Mouse (Mus musculus): ENCODE data around the gene Marcksl1. TPM values are rescaled to one million over a fixed set of nuclear protein-coding genes. Genes with fewer than 3 reads are reported as not detected.

The Marcksl1 gene
- 2,082 and 2,101 TPM in 2 replicates for polyA plus RNA-seq (2016; fragmentation: Nextera tagmentation; extraction: Ambion mirVana)

DNA sequence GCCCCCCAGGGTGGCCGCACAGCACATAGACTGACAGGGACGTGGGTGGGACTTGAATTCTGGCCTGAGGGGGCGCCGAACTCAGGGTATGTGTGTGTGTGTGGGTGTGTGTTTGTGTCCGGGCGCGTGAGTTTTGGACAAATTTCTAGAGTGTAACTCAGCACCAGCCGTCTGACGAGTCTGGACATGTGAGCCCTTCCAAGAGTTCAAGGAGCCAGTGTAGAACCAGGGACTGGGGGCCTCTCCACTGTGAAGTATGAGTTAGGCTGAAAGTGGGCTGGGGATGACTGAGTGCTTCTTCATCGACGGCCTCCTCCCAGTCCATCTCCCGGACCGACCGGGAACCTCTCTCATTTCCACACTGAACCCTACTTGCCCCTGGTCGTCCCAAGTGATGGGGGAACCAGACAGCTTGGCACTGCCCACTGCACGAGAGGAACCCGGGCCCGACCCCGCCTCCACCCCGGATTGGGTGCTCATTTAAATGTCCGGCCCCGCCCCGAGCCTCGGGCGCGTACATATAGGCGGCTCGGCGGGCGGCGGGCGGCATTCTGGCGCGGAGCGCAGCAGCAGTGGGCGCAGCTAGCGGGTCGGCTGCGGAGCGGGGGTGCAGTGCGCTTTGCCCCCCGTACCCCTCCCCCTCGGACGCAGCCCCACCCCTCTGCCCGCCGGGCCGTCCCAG is at the start of gene Marcksl1:
Marcksl1 (plus strand) TSS at position 496 of the 682 bp plus-strand sequence.
- Histone ChIP-seq H3K27me3 (no peaks in the 10 kb centered on the region), H3K4me3 (peak within 1 kb of the TSS; percentile 94), H3K27ac (replicated peaks) (peak within 1 kb of the TSS; percentile 98), H3K9me3 (no peaks in the 10 kb centered on the region), H3K36me3 (peaks cover 33% of the 10 kb centered on the region), H3K9ac (replicated peaks) (peak within 1 kb of the TSS; percentile 100), H3K4me1 (peaks cover 60% of the 10 kb centered on the region), H3K4me2 (replicated peaks) (peak within 1 kb of the TSS; percentile 89)
- WGBS = 6% methylated on average over 37 of the region's 47 CpGs
- peak; percentile 85 for ATAC-seq (ENCODE audit: low FRiP score, low read depth)

DNA sequence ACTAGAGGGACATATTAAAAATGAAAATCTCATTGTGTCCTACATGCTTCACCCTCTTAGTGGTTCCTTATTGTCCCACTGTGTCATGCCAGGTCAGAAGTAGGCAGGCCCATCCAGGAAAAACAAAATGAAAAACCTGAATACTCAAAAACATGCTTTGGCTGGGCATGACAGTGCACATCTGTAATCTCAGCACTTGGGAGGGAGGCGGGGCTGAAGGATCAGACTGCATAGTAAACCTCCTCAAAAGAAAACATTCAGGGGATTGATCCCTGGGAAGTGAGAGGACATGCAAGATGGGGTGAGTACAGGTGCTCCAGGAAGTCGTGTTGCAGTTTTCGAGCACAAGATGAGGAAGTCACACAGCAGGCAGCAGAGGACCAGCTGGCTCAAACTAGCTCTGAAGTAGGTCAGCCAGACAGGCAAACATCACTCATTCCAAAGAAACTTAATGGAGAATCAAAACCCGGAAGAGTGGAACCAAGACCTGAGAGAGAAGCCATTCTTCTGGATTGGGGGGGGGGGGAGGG is 49.0 kb upstream of the Marcksl1 start:
- H3K9me3 ChIP-seq = no peaks in the 10 kb centered on the region
- H3K4me2 ChIP-seq (replicated peaks) = no peak overlapping the region
- H3K4me3 ChIP-seq = no peak overlapping the region
- no peak overlapping the region for H3K9ac ChIP-seq (replicated peaks)
- ATAC-seq (ENCODE audit: low FRiP score, low read depth) = no peak
- WGBS = 77% methylated on average over 4 of the region's 4 CpGs
- no peak overlapping the region for H3K27ac ChIP-seq (replicated peaks)
- no peaks in the 10 kb centered on the region for H3K27me3 ChIP-seq
- H3K4me1 ChIP-seq = peaks cover 11% of the 10 kb centered on the region
- peaks cover 54% of the 10 kb centered on the region for H3K36me3 ChIP-seq

DNA sequence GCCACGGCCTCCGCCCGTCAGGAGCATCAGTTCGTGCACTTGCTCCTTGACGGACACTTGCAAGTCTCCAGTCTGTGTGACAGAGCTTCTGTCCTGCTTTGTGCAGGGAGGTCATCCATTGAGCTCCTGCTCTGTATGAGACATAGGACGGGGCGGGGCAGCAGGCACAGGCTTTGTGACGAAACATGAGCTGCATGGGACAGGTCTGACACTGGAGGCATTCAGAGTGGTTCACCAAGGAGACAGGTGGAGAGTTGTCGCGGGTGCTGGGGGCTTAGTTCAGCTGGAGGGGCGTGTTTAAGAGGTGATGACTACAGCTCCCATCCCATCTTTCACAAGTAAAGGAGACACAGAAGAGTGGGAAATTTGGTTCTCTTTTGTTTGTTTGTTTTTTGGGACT is 37.3 kb upstream of the Marcksl1 start:
- H3K36me3 ChIP-seq = peaks cover 90% of the 10 kb centered on the region
- H3K9ac ChIP-seq (replicated peaks) = no peak overlapping the region
- H3K4me1 ChIP-seq = no peaks in the 10 kb centered on the region
- no peak overlapping the region for H3K4me3 ChIP-seq
- H3K27ac ChIP-seq (replicated peaks) = no peak overlapping the region
- whole genome bisulfite sequencing = 94% methylated on average over 11 of the region's 11 CpGs
- no peaks in the 10 kb centered on the region for H3K9me3 ChIP-seq
- no peak for ATAC-seq (ENCODE audit: low FRiP score, low read depth)
- H3K4me2 ChIP-seq (replicated peaks) = no peak overlapping the region
- no peaks in the 10 kb centered on the region for H3K27me3 ChIP-seq

DNA sequence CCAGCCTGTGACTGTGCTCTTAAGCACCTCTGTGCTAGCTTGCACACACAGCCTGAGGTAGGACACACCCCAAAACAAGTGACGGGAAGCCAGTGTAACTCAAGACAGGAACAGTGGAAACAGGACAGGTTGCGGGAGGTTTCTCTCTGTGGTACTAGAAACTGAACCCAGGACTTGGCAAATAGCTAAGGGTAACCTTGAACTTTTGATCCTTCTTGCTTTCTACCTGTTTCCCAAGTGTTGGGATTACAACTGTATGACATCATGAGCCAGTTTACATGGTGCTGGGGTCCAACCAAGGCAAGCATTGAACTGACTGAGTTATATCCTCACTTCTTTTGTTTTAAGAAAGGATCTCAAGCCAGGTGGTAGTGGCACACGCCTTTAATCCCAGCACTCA is 33.5 kb upstream of the Marcksl1 start:
- WGBS = 90% methylated on average over 3 of the region's 3 CpGs
- ATAC-seq (ENCODE audit: low FRiP score, low read depth) = no peak
- no peaks in the 10 kb centered on the region for H3K4me1 ChIP-seq
- no peak overlapping the region for H3K4me3 ChIP-seq
- peaks cover 88% of the 10 kb centered on the region for H3K36me3 ChIP-seq
- no peaks in the 10 kb centered on the region for H3K27me3 ChIP-seq
- H3K4me2 ChIP-seq (replicated peaks) = no peak overlapping the region
- no peak overlapping the region for H3K27ac ChIP-seq (replicated peaks)
- H3K9ac ChIP-seq (replicated peaks) = no peak overlapping the region
- H3K9me3 ChIP-seq = no peaks in the 10 kb centered on the region

DNA sequence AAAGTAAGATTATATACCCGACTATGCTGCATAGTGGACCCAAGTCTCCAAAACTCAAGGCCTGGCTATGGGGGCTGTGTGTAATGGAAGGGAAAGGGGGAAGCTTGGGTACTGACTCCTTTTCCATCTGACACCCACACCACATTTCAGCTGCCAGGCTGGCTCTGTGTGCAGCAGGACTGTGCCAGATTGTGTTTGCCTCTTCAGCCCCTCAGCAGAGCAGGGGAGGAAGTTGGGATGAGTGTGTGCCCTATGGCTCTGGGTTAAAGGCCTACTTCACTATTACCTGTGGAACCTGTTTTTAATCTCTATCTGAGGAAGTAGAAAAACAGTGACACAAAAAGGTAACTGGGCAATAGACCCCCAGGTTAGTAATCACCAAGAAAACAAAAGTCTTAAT is 32.3 kb upstream of the Marcksl1 start:
- no peak overlapping the region for H3K9ac ChIP-seq (replicated peaks)
- 93% methylated on average over 1 of the region's 1 CpGs for WGBS
- no peak overlapping the region for H3K4me3 ChIP-seq
- ATAC-seq (ENCODE audit: low FRiP score, low read depth) = no peak
- H3K36me3 ChIP-seq = peaks cover 90% of the 10 kb centered on the region
- no peaks in the 10 kb centered on the region for H3K9me3 ChIP-seq
- H3K4me2 ChIP-seq (replicated peaks) = no peak overlapping the region
- no peaks in the 10 kb centered on the region for H3K27me3 ChIP-seq
- no peaks in the 10 kb centered on the region for H3K4me1 ChIP-seq
- no peak overlapping the region for H3K27ac ChIP-seq (replicated peaks)

DNA sequence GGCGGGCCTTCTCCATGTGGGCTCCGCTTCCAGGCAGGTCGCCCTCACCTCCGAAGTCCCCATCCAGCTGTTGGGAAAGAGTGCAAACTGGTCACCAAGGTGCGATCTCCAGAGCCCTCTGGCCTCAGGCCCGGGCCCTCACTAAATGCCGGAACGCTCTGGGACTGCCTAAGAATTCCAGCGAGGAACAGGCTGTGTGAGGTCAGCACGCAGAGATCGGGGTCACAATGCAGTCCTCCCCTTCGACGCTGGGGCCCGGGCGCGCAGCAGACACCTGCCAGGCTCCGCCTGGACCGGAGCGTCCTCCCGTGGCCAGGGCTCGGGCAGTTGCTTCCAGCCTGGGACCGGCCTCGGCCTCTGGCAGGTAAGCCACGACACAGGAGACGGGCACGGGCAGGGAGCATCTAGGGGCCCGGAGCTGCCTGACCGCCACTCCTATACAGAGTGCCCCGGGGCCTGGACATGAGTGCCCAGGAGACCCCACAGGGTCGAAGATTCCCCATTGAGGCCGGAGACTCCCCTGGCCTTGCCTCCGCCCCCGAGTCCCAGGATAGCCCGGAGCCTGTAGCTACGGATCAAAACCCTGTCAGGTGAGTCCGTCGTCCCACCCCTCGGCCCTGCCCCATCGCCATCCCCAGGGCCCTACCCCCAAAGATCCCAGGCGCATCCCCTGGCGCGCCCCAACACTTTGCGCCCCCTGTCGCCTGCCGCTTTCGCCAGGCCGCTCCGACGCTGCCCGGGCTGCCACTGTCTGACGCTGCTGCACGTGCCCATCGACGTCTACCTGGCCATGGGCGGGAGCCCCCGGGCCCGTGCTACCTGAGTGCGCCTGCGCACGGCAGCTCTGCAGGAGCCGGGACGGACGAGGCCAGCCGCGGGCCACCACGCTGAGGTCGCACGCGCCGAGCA is 22.2 kb upstream of the Marcksl1 start, which contains the start of the genes Tssk3 and Fam229a:
Tssk3 (minus strand) TSS at position 51 of the 909 bp plus-strand sequence.
Fam229a (plus strand) TSS at position 219 of the 909 bp plus-strand sequence.
- ATAC-seq (ENCODE audit: low FRiP score, low read depth) = 0 out of 2 replicates have a peak, but pooled peaks have one; percentile 52
- peak within 1 kb of the TSS; percentile 32; the same call in 1 of the 2 replicates for H3K9ac ChIP-seq (replicated peaks)
- H3K4me1 ChIP-seq = peaks cover 22% of the 10 kb centered on the region
- 4% methylated on average over 67 of the region's 70 CpGs for WGBS
- H3K9me3 ChIP-seq = no peaks in the 10 kb centered on the region
- H3K27ac ChIP-seq (replicated peaks) = no peak within 1 kb of the TSS
- H3K4me3 ChIP-seq = peak within 1 kb of the TSS; percentile 36
- H3K36me3 ChIP-seq = peaks cover 30% of the 10 kb centered on the region
- peaks cover 38% of the 10 kb centered on the region for H3K27me3 ChIP-seq
- H3K4me2 ChIP-seq (replicated peaks) = peak within 1 kb of the TSS; percentile 55

DNA sequence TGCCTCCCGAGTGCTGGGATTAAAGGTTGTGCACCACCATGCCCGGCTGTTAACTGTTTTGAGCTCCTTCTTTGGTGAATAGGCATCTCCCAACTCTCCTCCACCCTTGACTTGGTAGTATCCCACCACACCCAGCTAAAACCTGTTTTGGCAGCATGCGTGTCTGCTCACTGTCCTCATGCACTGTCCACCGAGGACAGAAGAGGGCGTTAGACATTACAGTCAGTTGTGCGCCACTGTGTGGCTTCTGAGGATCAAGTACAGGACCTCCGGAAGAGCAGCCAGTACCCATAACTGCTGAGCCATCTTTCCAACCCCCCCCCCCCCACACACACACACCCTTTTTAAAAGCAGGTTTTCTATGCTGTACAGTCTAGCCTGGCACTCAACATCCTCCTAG is 18.7 kb upstream of the Marcksl1 start:
- Histone ChIP-seq H3K27me3 (peaks cover 30% of the 10 kb centered on the region), H3K27ac (replicated peaks) (no peak overlapping the region), H3K9me3 (no peaks in the 10 kb centered on the region), H3K9ac (replicated peaks) (no peak overlapping the region), H3K4me1 (peaks cover 29% of the 10 kb centered on the region), H3K36me3 (no peaks in the 10 kb centered on the region), H3K4me2 (replicated peaks) (no peak overlapping the region), H3K4me3 (no peak overlapping the region)
- 72% methylated on average over 7 of the region's 7 CpGs for WGBS
- ATAC-seq (ENCODE audit: low FRiP score, low read depth) = no peak

DNA sequence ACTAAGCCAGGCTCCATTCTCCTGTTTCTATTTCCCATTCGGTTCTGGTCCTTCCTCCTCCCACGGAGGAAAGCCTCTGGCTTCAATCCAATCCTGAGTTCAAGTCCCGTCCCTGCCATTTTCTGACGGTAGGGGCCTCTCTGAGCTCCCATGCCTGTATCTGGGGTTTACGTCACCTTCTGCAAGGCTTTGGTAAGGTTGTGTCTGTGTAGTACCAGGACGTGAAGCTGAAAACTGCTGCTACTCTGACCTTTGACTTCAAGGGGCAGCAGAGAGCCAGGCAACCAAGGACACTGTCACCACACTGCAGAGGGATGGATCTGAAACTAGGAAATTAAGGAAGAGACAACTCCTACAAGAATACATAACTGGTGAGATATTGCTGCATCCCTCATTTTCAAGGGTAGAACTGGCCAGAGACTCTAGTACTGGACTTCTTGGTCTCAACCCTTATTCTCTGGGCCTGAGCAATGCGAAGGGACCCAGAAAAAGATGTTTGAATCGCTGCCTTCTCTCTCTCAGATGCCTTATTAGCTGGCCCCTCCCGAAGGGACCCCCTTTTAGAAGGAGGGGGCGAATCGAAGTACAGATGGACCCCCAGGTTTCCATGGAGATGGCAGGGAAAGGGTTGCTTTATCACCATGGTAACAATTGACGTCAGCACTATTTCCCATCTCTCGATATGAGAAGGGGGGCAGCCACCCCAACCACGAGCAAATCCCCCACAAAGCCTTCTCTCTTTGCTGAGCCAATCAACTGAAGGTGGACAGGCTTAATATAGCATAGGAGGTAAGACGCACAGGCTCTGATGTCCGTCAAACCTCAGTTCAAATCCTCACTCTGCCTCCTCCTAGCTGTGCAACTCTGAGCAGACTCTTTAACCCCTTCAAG is 17.5 kb upstream of the Marcksl1 start:
- Histone ChIP-seq H3K36me3 (no peaks in the 10 kb centered on the region), H3K9ac (replicated peaks) (peak overlapping the region; percentile 34), H3K27ac (replicated peaks) (peak overlapping the region; percentile 49; the same call in 1 of the 2 replicates), H3K4me2 (replicated peaks) (peak overlapping the region; percentile 21), H3K4me1 (peaks cover 27% of the 10 kb centered on the region), H3K4me3 (no peak overlapping the region; the same call in 1 of the 2 replicates), H3K27me3 (peaks cover 18% of the 10 kb centered on the region), H3K9me3 (no peaks in the 10 kb centered on the region)
- ATAC-seq (ENCODE audit: low FRiP score, low read depth) = 0 out of 2 replicates have a peak, but pooled peaks have one; percentile 7
- 23% methylated on average over 16 of the region's 16 CpGs for WGBS

DNA sequence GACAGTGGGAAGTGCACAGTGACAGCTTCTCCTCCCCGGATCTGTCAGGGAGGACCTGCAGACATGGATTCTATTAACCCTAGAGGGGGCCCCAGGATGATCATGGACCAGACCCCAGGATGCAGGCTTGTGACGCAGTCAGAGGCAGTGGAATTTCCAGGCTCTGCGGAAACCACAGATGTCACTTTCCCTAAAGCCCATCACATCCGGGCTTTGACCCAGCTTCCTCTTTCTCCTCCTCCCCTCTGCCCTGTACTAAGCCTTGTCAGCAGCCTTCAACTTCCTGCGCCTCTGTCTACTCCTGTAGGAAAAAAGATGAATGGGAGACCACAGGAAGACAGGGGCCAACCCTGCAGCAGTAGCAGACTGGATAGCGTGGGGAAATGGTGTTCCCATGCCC is 16.8 kb upstream of the Marcksl1 start:
- Histone ChIP-seq H3K4me3 (no peak overlapping the region), H3K4me2 (replicated peaks) (peak overlapping the region; percentile 21; the same call in 1 of the 2 replicates), H3K9me3 (no peaks in the 10 kb centered on the region), H3K9ac (replicated peaks) (peak overlapping the region; percentile 34), H3K4me1 (peaks cover 23% of the 10 kb centered on the region), H3K27me3 (peaks cover 10% of the 10 kb centered on the region), H3K27ac (replicated peaks) (peak overlapping the region; percentile 49; the same call in 1 of the 2 replicates), H3K36me3 (no peaks in the 10 kb centered on the region)
- ATAC-seq (ENCODE audit: low FRiP score, low read depth) = no peak
- 46% methylated on average over 6 of the region's 6 CpGs for WGBS

DNA sequence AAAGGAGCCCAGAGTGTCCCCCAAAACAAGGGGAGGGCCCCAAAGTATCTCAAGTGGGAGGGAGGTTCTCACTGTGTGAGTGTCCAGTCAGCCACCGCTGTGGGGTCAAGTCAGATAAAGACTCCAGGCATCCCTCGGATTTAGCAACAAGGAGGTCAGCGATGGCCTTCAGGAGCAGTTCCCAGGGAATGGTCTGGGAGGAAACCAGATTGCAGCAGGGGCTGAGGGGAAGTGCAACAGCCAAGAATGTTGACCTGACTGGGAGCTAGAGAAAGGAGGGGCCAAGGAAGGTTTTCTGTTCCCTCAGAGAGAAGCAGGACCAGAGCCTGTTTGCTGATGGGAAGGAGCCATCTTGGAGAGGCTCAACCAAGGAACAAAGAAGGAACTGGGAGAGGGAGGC is 14.4 kb upstream of the Marcksl1 start:
- ATAC-seq (ENCODE audit: low FRiP score, low read depth) = no peak
- Histone ChIP-seq H3K27ac (replicated peaks) (no peak overlapping the region), H3K9me3 (no peaks in the 10 kb centered on the region), H3K9ac (replicated peaks) (no peak overlapping the region), H3K4me3 (no peak overlapping the region), H3K4me1 (peaks cover 20% of the 10 kb centered on the region), H3K4me2 (replicated peaks) (no peak overlapping the region), H3K27me3 (no peaks in the 10 kb centered on the region), H3K36me3 (no peaks in the 10 kb centered on the region)
- 72% methylated on average over 3 of the region's 3 CpGs for WGBS

DNA sequence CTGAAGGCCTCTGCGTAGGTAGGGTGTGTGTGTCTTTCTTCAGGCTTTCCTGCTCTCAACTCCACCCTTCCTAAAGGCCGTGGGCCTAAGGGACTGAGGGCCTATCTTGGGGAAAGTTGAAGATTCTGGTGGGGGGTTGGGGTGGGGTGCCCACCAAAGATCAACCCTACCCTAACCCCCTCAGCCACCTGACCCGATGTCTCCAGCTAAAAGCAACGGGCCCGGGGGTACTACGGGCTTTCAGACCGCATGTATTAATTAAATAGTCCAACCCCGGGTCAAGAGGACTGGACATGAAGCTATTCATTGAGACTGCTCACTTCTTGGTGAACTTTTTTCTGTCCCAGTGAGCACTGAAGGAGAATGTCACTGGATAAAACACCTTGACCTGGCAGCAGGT is 13.4 kb upstream of the Marcksl1 start:
- H3K27ac ChIP-seq (replicated peaks) = peak overlapping the region; percentile 58
- no peaks in the 10 kb centered on the region for H3K27me3 ChIP-seq
- H3K4me3 ChIP-seq = peak overlapping the region; percentile 53
- ATAC-seq (ENCODE audit: low FRiP score, low read depth) = no peak
- H3K4me1 ChIP-seq = peaks cover 20% of the 10 kb centered on the region
- 77% methylated on average over 8 of the region's 8 CpGs for WGBS
- no peaks in the 10 kb centered on the region for H3K36me3 ChIP-seq
- peak overlapping the region; percentile 53; the same call in 1 of the 2 replicates for H3K9ac ChIP-seq (replicated peaks)
- peak overlapping the region; percentile 66 for H3K4me2 ChIP-seq (replicated peaks)
- H3K9me3 ChIP-seq = no peaks in the 10 kb centered on the region
